Mouse (Mus musculus) myocyte (in vitro differentiated cells): ENCODE data around the gene Fam160a1. TPM values are rescaled to one million over a fixed set of nuclear protein-coding genes. Genes with fewer than 3 reads are reported as not detected.

ENCODE experiments used
- H3K27me3 ChIP-seq: one replicate; pipeline ENCODE4 v1.6.1; 2011; ENCODE audit not compliant: control insufficient read depth, insufficient read depth, insufficient read length
- H3K36me3 ChIP-seq: one replicate; pipeline ENCODE4 v1.6.1; 2011; ENCODE audit not compliant: control insufficient read depth, insufficient read depth
- H3K4me2 ChIP-seq: one replicate; pipeline ENCODE4 v1.6.1; 2011; ENCODE audit warnings: low read depth, control low read depth
- H3K4me3 ChIP-seq: one replicate; pipeline ENCODE4 v1.5.1; 2011; ENCODE audit warnings: mild to moderate bottlenecking, control low read depth, moderate library complexity
- H3K79me2 ChIP-seq: one replicate; pipeline ENCODE4 v1.6.1; 2011; ENCODE audit not compliant: control insufficient read depth, insufficient read depth
- H3ac ChIP-seq: one replicate; pipeline ENCODE4 v1.6.1; 2011; ENCODE audit not compliant: control insufficient read depth, insufficient read length
- CEBPB ChIP-seq: IDR thresholded peaks from 2 replicates; pipeline ENCODE4 v1.6.1; 2011; ENCODE audit warnings: mild to moderate bottlenecking, moderate library complexity; ENCODE audit not compliant: poor library complexity, insufficient read depth, severe bottlenecking
- E2F4 ChIP-seq: IDR thresholded peaks from one replicate; pipeline ENCODE4 v1.6.1; 2011; ENCODE audit warnings: mild to moderate bottlenecking, control low read depth, moderate library complexity; ENCODE audit not compliant: insufficient read depth
- MAX ChIP-seq: IDR thresholded peaks from one replicate; pipeline ENCODE4 v1.6.1; 2011; ENCODE audit warnings: low read depth, mild to moderate bottlenecking, control low read depth
- MYOD1 ChIP-seq, 3 experiments: IDR thresholded peaks; one replicate each; pipeline ENCODE4 v1.6.1; 2011; ENCODE audit warnings: control low read depth in 2 of 3, low read depth in 2 of 3, mild to moderate bottlenecking in 2 of 3, moderate library complexity in 1 of 3; ENCODE audit not compliant: insufficient read length in 2 of 3, control insufficient read depth in 1 of 3
- MYOG ChIP-seq, 3 experiments: IDR thresholded peaks; one replicate each; pipeline ENCODE4 v1.6.1; 2011; ENCODE audit warnings: control low read depth in 2 of 3, low read depth in 2 of 3, mild to moderate bottlenecking in 2 of 3; ENCODE audit not compliant: insufficient read length in 2 of 3, control insufficient read depth in 1 of 3, insufficient read depth in 1 of 3
- POLR2A ChIP-seq: IDR thresholded peaks from one replicate; pipeline ENCODE4 v1.6.1; 2011; ENCODE audit warnings: low read depth, mild to moderate bottlenecking, control low read depth, moderate library complexity; ENCODE audit not compliant: insufficient read length
- POLR2AphosphoS2 ChIP-seq: IDR thresholded peaks from one replicate; pipeline ENCODE4 v1.6.1; 2011; ENCODE audit warnings: low read depth, control low read depth; ENCODE audit not compliant: insufficient read length
- REST ChIP-seq: IDR thresholded peaks from one replicate; pipeline ENCODE4 v1.6.1; 2011; ENCODE audit warnings: mild to moderate bottlenecking, control low read depth, moderate library complexity; ENCODE audit not compliant: insufficient read depth, insufficient read length
- SRF ChIP-seq: IDR thresholded peaks from one replicate; pipeline ENCODE4 v1.6.1; 2011; ENCODE audit warnings: low read depth; ENCODE audit not compliant: control insufficient read depth, insufficient read length
- TCF12 ChIP-seq: IDR thresholded peaks from one replicate; pipeline ENCODE4 v1.6.1; 2011; ENCODE audit warnings: mild to moderate bottlenecking, control low read depth; ENCODE audit not compliant: poor library complexity, insufficient read depth, severe bottlenecking
- TCF3 ChIP-seq: IDR thresholded peaks from one replicate; pipeline ENCODE4 v1.6.1; 2011; ENCODE audit warnings: low read depth, control low read depth; ENCODE audit not compliant: insufficient read length
- USF1 ChIP-seq: IDR thresholded peaks from one replicate; pipeline ENCODE4 v1.6.1; 2011; ENCODE audit warnings: low read depth, mild to moderate bottlenecking, control low read depth, moderate library complexity
- polyA plus RNA-seq: library from polyadenylated mRNA; unstranded; fragments of >200 nt; fragmentation: generic; extraction: Trizol; gene quantifications from one replicate; pipeline ENCODE4 v1.2.1, GENCODE M21; 2012; ENCODE audit warnings: missing spikeins

The Fam160a1 gene
- polyA plus RNA-seq, 1 experiment: 13.2 TPM

DNA sequence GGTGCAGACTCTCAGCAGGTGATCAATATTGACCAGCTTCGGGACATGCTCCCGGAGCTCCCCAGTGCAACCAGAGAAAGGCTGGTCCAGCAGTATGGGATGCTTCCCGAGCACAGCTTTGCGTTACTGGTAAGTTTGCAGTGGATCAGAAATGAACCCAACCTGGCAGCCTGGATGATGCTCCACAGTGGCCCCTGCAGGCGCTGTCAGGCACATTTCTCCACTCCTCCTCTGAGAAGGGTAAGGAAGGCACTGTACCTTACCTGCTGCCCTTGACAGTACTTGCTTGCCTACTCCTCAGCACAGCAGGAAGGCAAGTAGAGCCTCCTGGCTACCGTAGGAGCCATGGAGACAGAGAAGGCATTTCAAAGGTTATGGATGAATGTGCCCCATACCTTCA is 198.2 kb downstream of the Fam160a1 start:
- H3K4me2 ChIP-seq: no peak overlapping the region
- no peak overlapping the region for H3ac ChIP-seq
- TF ChIP-seq REST (no peak), MYOG (IDR thresholded peaks at IDR 0.05; ENCODE audit: control insufficient read depth in 1 of 3, insufficient read depth in 1 of 3, insufficient read length in 2 of 3, low read depth in 2 of 3) (no peak), MAX (no peak), TCF3 (no peak), E2F4 (no peak), CEBPB (no peak), POLR2AphosphoS2 (no peak), MYOD1 (IDR thresholded peaks at IDR 0.05; ENCODE audit: control insufficient read depth in 1 of 3, insufficient read length in 2 of 3, low read depth in 2 of 3) (no peak), POLR2A (no peak), SRF (no peak), USF1 (no peak)
- H3K27me3 ChIP-seq: no peaks in the 10 kb centered on the region
- no peaks in the 10 kb centered on the region for H3K79me2 ChIP-seq
- no peaks in the 10 kb centered on the region for H3K36me3 ChIP-seq
- no peak overlapping the region for H3K4me3 ChIP-seq

DNA sequence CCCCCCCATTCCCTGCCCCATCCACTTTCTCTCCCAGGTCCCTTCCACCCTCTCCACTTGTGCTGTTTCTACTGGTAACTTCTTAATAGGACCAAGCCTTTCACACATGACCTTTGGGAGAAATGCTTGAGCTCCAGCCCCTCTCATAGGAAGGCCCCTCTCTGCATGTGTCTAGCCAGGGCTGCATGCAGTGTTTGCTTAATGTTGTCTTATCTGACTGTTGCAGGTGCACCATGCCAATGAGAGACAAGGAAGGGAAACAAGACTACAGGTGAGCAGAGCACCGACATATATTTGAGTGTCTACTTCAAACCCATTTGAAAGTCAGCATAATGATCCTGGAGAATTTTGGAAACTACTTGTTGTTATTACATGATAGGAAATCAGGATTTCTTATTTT is 200.7 kb downstream of the Fam160a1 start:
- no peaks in the 10 kb centered on the region for H3K36me3 ChIP-seq
- no peak overlapping the region for H3K4me2 ChIP-seq
- TF ChIP-seq SRF: no peak
- no peak for TF ChIP-seq REST
- no peak for TF ChIP-seq USF1
- no peak for TF ChIP-seq CEBPB
- TF ChIP-seq TCF3: no peak
- TF ChIP-seq MAX: no peak
- TF ChIP-seq POLR2AphosphoS2: no peak
- no peak for TF ChIP-seq POLR2A
- TF ChIP-seq MYOD1 (IDR thresholded peaks at IDR 0.05; ENCODE audit: control insufficient read depth in 1 of 3, insufficient read length in 2 of 3, low read depth in 2 of 3): no peak
- no peak for TF ChIP-seq TCF12
- TF ChIP-seq MYOG (IDR thresholded peaks at IDR 0.05; ENCODE audit: control insufficient read depth in 1 of 3, insufficient read depth in 1 of 3, insufficient read length in 2 of 3, low read depth in 2 of 3): no peak
- no peak for TF ChIP-seq E2F4
- H3K27me3 ChIP-seq: no peaks in the 10 kb centered on the region
- no peak overlapping the region for H3K4me3 ChIP-seq
- no peaks in the 10 kb centered on the region for H3K79me2 ChIP-seq
- H3ac ChIP-seq: no peak overlapping the region

Other genes starting within 250 kb of the Fam160a1 start
- 14.3 TPM for gene Gatb, start 243.2 kb downstream of the Fam160a1 start, polyA plus RNA-seq
- 1.4 TPM for gene Glt28d2, start 70.2 kb upstream of the Fam160a1 start, polyA plus RNA-seq
- gene Gm37240, start 70.2 kb upstream of the Fam160a1 start, polyA plus RNA-seq: 8.7 TPM
- gene Sh3d19, start 153.8 kb upstream of the Fam160a1 start, polyA plus RNA-seq: 7.0 TPM
- gene Prss48, start 185.2 kb upstream of the Fam160a1 start, polyA plus RNA-seq: not detected